Mouse (Mus musculus) intestine, postnatal 0 days (tissue): ENCODE measurements around the gene Ccl22. TPM values are rescaled to one million over a fixed set of nuclear protein-coding genes. Genes with fewer than 3 reads are reported as not detected.

ENCODE experiments used
- ATAC-seq: fragments of 200-750 bp; cut with Nextera tagmentation; 2 replicates; pipeline ENCODE4 v1.8.0; 2017; ENCODE audit warnings: mild to moderate bottlenecking, moderate TSS enrichment, moderate library complexity
- H3K27ac ChIP-seq: fragments of 300-500 bp; sonication (generic); 2 replicates; pipeline ENCODE4 v1.5.1; 2014; ENCODE audit warnings: mild to moderate bottlenecking, low read depth, low read length, moderate library complexity
- H3K27me3 ChIP-seq: fragments of 300-500 bp; sonication (generic); replicated peaks from 2 replicates; pipeline ENCODE4 v1.6.1; 2014; ENCODE audit warnings: low read length, mixed read lengths; ENCODE audit not compliant: control insufficient read depth, insufficient read depth
- H3K36me3 ChIP-seq: fragments of 300-500 bp; sonication (generic); 2 replicates; pipeline ENCODE4 v1.6.1; 2014; ENCODE audit warnings: mild to moderate bottlenecking, moderate library complexity; ENCODE audit not compliant: control insufficient read depth, insufficient read depth
- H3K4me1 ChIP-seq: fragments of 300-500 bp; sonication (generic); replicated peaks from 2 replicates; pipeline ENCODE4 v1.6.1; 2014; ENCODE audit warnings: antibody characterized with exemption, low read length, mixed read lengths; ENCODE audit not compliant: control insufficient read depth, insufficient read depth
- H3K4me2 ChIP-seq: fragments of 300-500 bp; sonication (generic); replicated peaks from 2 replicates; pipeline ENCODE4 v1.6.1; 2014; ENCODE audit warnings: low read depth, mild to moderate bottlenecking, moderate library complexity
- H3K4me3 ChIP-seq: fragments of 300-500 bp; sonication (generic); 2 replicates; pipeline ENCODE4 v1.5.1; 2014; ENCODE audit warnings: low read depth, low read length
- H3K9ac ChIP-seq: fragments of 300-500 bp; sonication (generic); 2 replicates; pipeline ENCODE4 v1.6.1; 2014; ENCODE audit warnings: mild to moderate bottlenecking, low read depth, low read length
- H3K9me3 ChIP-seq: fragments of 300-500 bp; sonication (generic); 2 replicates; pipeline ENCODE4 v1.6.1; 2016; ENCODE audit warnings: mixed run types; ENCODE audit not compliant: control insufficient read depth
- CTCF ChIP-seq: sonication (generic); IDR thresholded peaks from 2 replicates; pipeline ENCODE4 v1.5.1; 2016; ENCODE audit warnings: low read depth, mild to moderate bottlenecking, control low read depth, antibody characterized with exemption, moderate library complexity
- WGBS: fragments of 180-500 bp; shearing (Covaris S2); extraction: QIAGEN DNeasy Blood & Tissue Kit; methylation state at CpG from one replicate; pipeline ENCODE4 v1.1.7; 2014; 5-methylcytosine and 5-hydroxymethylcytosine counted together
- polyA plus RNA-seq: library from polyadenylated mRNA; unstranded; fragments of >200 nt; fragmentation: Nextera tagmentation; extraction: Ambion mirVana; gene quantifications from 2 replicates; pipeline ENCODE4 v1.2.1, GENCODE M21; 2015

Ccl22 gene
- polyA plus RNA-seq, 1 experiment from 2014 or later, result 0.05 TPM

- 78% methylated on average over 21 of the region's 21 CpGs for WGBS
- Histone ChIP-seq H3K4me2 (no peak overlapping the region), H3K27ac (peak overlapping the region; percentile 94)
Measured at GRCm38 (mm10) chr8:94780491-94781154, 35.2 kb downstream of the Ccl22 start.

GRCm38 (mm10) chr8:94781155-94781837 lies 35.9 kb downstream of the Ccl22 start:
- Histone ChIP-seq H3K27me3 (no peaks in the 10 kb centered on the region), H3K4me3 (no peak overlapping the region), H3K9ac (peak overlapping the region; percentile 37; the same call in 1 of the 2 replicates), H3K4me1 (peaks cover 19% of the 10 kb centered on the region), H3K27ac (peak overlapping the region; percentile 94), H3K9me3 (no peaks in the 10 kb centered on the region), H3K4me2 (peak overlapping the region; percentile 41), H3K36me3 (peaks cover 11% of the 10 kb centered on the region)
- peak; percentile 44 for ATAC-seq
- 38% methylated on average over 7 of the region's 7 CpGs for WGBS
- no peak for TF ChIP-seq CTCF

More at GRCm38 (mm10) chr8:94780491-94781154, 35.2 kb downstream of the Ccl22 start:
- H3K4me1 ChIP-seq, result peaks cover 19% of the 10 kb centered on the region
- H3K9me3 ChIP-seq, result no peaks in the 10 kb centered on the region
- peaks cover 11% of the 10 kb centered on the region for H3K36me3 ChIP-seq
- no peaks in the 10 kb centered on the region for H3K27me3 ChIP-seq
- H3K9ac ChIP-seq, result no peak overlapping the region
- TF ChIP-seq CTCF, result 0 out of 2 replicates have a peak, but pooled peaks have one; percentile 5
- ATAC-seq, result no peak
- no peak overlapping the region for H3K4me3 ChIP-seq

GRCm38 (mm10) chr8:94781838-94782235 lies 36.4 kb downstream of the Ccl22 start:
- TF ChIP-seq CTCF, result no peak
- H3K36me3 ChIP-seq, result peaks cover 11% of the 10 kb centered on the region
- no peaks in the 10 kb centered on the region for H3K9me3 ChIP-seq
- no peak overlapping the region for H3K9ac ChIP-seq
- WGBS, result 8% methylated on average over 11 of the region's 11 CpGs
- H3K4me2 ChIP-seq, result peak overlapping the region; percentile 41
- H3K27ac ChIP-seq, result peak overlapping the region; percentile 94
- peaks cover 19% of the 10 kb centered on the region for H3K4me1 ChIP-seq
- H3K4me3 ChIP-seq, result no peak overlapping the region
- no peaks in the 10 kb centered on the region for H3K27me3 ChIP-seq
- peak; percentile 83 for ATAC-seq

GRCm38 (mm10) chr8:94783890-94784289 lies 38.5 kb downstream of the Ccl22 start:
- ATAC-seq, result no peak
- Histone ChIP-seq H3K27me3 (no peaks in the 10 kb centered on the region), H3K9me3 (no peaks in the 10 kb centered on the region), H3K4me1 (peaks cover 12% of the 10 kb centered on the region), H3K27ac (peak overlapping the region; percentile 90; the same call in 1 of the 2 replicates), H3K4me3 (no peak overlapping the region), H3K36me3 (peaks cover 11% of the 10 kb centered on the region), H3K9ac (no peak overlapping the region), H3K4me2 (no peak overlapping the region)
- 73% methylated on average over 4 of the region's 4 CpGs for WGBS
- no peak for TF ChIP-seq CTCF

GRCm38 (mm10) chr8:94785247-94785985 lies 40.0 kb downstream of the Ccl22 start:
- H3K4me3 ChIP-seq, result no peak overlapping the region
- peaks cover 8% of the 10 kb centered on the region for H3K4me1 ChIP-seq
- peak overlapping the region; percentile 90 for H3K27ac ChIP-seq
- no peak overlapping the region for H3K9ac ChIP-seq
- TF ChIP-seq CTCF, result peak; percentile 76
- H3K9me3 ChIP-seq, result no peaks in the 10 kb centered on the region
- WGBS, result 25% methylated on average over 12 of the region's 12 CpGs
- no peak overlapping the region for H3K4me2 ChIP-seq
- H3K27me3 ChIP-seq, result no peaks in the 10 kb centered on the region
- peak; percentile 39 for ATAC-seq
- H3K36me3 ChIP-seq, result peaks cover 3% of the 10 kb centered on the region; the same call in 1 of the 2 replicates
